Mouse (Mus musculus): Measurements from ENCODE around the gene Kctd19.

Gene Kctd19

GRCm38 (mm10) chr8:105359208-105359607 lies 54.1 kb downstream of the Kctd19 start:
- DNase-seq (ENCODE audit: low read depth, low spot score), result no peak

GRCm38 (mm10) chr8:105356681-105357080 lies 56.6 kb downstream of the Kctd19 start:
- no peak for DNase-seq (ENCODE audit: low read depth, low spot score)

GRCm38 (mm10) chr8:105355179-105356024 lies 57.9 kb downstream of the Kctd19 start:
- DNase-seq (ENCODE audit: low read depth, low spot score), result no peak

GRCm38 (mm10) chr8:105354549-105354948 lies 58.8 kb downstream of the Kctd19 start:
- no peak for DNase-seq (ENCODE audit: low read depth, low spot score)

- no peak for DNase-seq (ENCODE audit: low read depth, low spot score)
These were observed 59.6 kb downstream of the Kctd19 start for GRCm38 (mm10) chr8:105353583-105354135.

- no peak for DNase-seq (ENCODE audit: low read depth, low spot score)
These were observed 63.1 kb downstream of the Kctd19 start for GRCm38 (mm10) chr8:105350186-105350585.

- DNase-seq (ENCODE audit: low read depth, low spot score), result no peak
These were observed 64.1 kb downstream of the Kctd19 start for GRCm38 (mm10) chr8:105349096-105349771.

- DNase-seq (ENCODE audit: low read depth, low spot score), result no peak
These were observed 64.7 kb downstream of the Kctd19 start, which contains the start of gene Slc9a5 for GRCm38 (mm10) chr8:105348450-105349095. TSS of gene Slc9a5 (plus strand) at chr8:105348843.

GRCm38 (mm10) chr8:105347428-105348221 lies 65.7 kb downstream of the Kctd19 start, which contains the start of gene Fhod1:
TSS of gene Fhod1 (minus strand) at chr8:105347953.
- DNase-seq (ENCODE audit: low read depth, low spot score), result peak; percentile 81

GRCm38 (mm10) chr8:105346611-105347427 lies 66.5 kb downstream of the Kctd19 start:
- DNase-seq (ENCODE audit: low read depth, low spot score), result no peak

GRCm38 (mm10) chr8:105345061-105345975 lies 68.0 kb downstream of the Kctd19 start:
- DNase-seq (ENCODE audit: low read depth, low spot score), result no peak

- no peak for DNase-seq (ENCODE audit: low read depth, low spot score)
These were observed 69.3 kb downstream of the Kctd19 start for GRCm38 (mm10) chr8:105343791-105344574.

GRCm38 (mm10) chr8:105342768-105343167 lies 70.5 kb downstream of the Kctd19 start:
- DNase-seq (ENCODE audit: low read depth, low spot score), result no peak

- no peak for DNase-seq (ENCODE audit: low read depth, low spot score)
These were observed 71.9 kb downstream of the Kctd19 start for GRCm38 (mm10) chr8:105341399-105341798.

GRCm38 (mm10) chr8:105339886-105340635 lies 73.2 kb downstream of the Kctd19 start:
- no peak for DNase-seq (ENCODE audit: low read depth, low spot score)

- no peak for DNase-seq (ENCODE audit: low read depth, low spot score)
These were observed 74.3 kb downstream of the Kctd19 start for GRCm38 (mm10) chr8:105338992-105339391.

GRCm38 (mm10) chr8:105336373-105337130 lies 76.8 kb downstream of the Kctd19 start:
- no peak for DNase-seq (ENCODE audit: low read depth, low spot score)
